Mouse (Mus musculus): ENCODE results near the gene Gm8765.
"Not testable (repeated sequence)": the region's sequence is repeated elsewhere in the genome, so short reads cannot be mapped to it uniquely, and the experiment has no call there.

The Gm8765 gene

DNA sequence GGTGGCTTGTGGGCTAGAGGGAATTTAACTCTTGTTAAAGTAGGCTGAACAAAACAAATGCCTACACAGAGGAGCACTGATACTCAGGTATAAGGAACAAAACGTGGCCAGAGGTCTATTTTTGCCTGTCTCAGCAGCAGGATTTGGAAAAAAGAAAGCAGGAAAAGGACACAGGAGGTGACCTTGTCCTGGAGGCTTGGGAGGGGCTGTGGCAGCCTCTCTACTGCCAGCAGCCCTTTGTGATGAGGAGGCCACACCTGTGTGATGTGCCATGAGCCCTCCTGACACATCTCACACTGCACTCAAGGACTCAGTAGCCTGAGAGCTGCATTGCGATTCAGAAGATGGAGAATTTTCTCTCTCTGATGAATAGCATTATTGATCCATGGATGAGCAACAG, at the start of gene Gm8765:
Gene Gm8765 (plus strand): TSS at position 301 of the 400 bp plus-strand sequence.
- not testable (repeated sequence) for DNase-seq

DNA sequence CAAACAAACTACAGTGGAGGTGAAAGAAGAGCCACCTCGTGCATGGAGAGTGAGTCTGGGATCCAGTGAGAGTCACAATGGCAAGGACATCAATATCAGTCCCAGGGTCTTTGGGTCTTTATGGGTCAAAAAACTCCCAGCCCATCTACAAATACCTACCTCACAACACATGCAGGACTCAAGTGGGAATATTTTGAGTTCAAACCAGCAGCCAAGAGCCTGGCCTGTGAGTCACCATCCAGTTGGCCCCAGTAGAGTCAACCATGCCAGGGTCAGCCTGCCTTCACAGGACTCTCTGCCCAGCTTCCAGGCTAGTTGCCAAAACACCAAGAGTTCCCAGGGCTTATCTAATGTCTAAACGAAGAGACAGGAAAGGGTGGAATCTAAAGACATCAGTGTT, 49.3 kb upstream of the Gm8765 start:
- not testable (repeated sequence) for DNase-seq

DNA sequence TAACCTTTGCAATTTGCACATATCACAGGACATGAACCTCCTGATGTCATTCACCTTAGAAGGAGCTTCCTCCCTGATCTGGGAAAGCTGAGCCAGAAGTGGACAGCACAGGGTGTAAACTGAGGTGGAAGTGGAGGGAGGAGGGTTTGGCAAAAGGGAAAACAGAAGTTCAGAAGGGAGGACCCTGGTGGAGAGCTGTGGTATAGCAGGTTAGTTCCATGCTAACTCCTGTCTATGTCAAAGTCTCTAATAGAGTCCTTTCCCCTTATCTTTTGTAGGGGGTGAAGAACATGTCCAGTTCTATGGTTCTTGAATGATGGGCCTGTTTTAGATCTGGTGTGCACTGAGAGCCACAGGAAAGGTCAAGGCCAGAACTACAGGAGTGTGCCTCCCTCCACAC, 52.2 kb downstream of the Gm8765 start:
- not testable (repeated sequence) for DNase-seq

DNA sequence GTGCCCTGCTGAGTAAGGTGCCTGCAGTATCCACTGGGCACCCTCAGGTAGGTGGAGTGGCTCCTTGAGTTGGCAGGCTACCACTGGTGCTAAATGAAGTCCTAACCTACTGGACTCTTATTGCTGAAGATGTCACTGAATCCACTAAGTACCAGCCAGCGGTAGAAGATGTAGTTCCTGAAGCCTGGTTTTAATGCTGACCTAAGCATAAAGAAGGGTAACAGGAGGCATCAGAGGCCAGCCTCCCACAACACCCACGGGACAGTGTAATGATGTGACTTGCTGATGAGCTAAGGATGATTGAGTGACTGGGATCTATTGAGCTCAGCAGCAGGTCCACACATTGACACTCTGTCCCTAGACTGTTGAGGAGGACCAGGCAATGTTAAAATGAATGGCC, 53.6 kb downstream of the Gm8765 start:
- DNase-seq: no peak

DNA sequence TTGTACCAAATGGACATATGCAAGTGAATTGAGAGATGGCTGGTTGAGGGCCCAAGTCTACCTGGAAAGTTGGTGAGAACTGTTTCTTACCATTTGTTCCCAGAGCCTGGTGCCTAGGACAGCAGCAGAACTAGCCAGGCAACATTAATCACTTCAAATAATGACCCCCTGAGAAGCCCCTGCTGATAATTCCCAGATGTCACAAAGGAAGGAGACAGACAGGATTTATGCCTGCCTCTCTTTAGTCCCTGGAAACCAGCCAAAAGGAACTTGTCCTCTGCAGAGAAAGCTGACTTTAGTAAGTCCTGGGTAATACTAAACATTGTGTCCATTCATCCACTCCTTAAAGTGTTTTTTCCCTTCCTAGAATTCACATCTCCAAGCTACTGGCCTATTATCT, 54.8 kb downstream of the Gm8765 start:
- DNase-seq: not testable (repeated sequence)

Measured in cerebellum, adult 9-10 months (tissue).